Mouse (Mus musculus): ENCODE measurements around the gene Gm15085. TPM values are rescaled to one million over a fixed set of nuclear protein-coding genes. Genes with fewer than 3 reads are reported as not detected.
"Not testable (repeated sequence)": the region's sequence is repeated elsewhere in the genome, so short reads cannot be mapped to it uniquely, and the experiment has no call there.

The Gm15085 gene
- not detected for total RNA-seq (2021)
- long read RNA-seq, experiment 1, result 0 reads
- long read RNA-seq, experiment 2, result 0 reads

GRCm38 (mm10) chrX:149447317-149447716 is at the start of gene Gm15085:
TSS of gene Gm15085 (plus strand) at chrX:149447617.
- DNase-seq (ENCODE audit: low spot score in 2 of 2); intact Hi-C loops (cut with DNase I): not testable (repeated sequence)

Other genes with a start within 250 kb of the Gm15085 start
- not detected for gene Gm15093, start 175.2 kb upstream of the Gm15085 start, total RNA-seq (2021)
- not detected for gene Gm10439, start 147.0 kb downstream of the Gm15085 start, total RNA-seq (2021)

Measured in left cerebral cortex, postnatal 14 days (tissue).